Comparison of ENCODE assay signal across 10 mouse cellular contexts in the genomic region with DNA sequence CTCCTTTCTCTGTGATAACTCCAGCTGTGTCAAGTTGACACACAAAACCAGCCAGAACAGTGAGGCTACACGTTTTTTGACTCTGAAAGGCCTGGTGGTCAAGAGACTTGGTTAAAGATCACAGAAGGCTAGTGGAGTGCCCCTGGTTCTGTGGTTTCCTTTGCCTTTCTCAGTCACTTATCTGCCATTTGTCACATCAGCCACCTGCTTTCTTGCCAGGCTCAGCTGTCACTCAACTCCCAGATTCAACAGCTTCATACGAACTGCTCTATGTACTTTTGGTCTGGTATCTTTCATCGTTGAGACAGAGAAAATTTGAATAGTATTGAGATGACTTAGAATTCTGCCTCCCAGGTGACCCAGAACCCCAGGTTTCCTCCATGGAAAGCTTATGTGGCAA. TPM values are rescaled to one million over a fixed set of nuclear protein-coding genes. Genes with fewer than 3 reads are reported as not detected.
A peak's percentile ranks its signal among the peaks of the same experiment; 100 is the strongest.
DNase-seq lines count a peak whose midpoint lies in the region; ATAC-seq and TF ChIP-seq lines count a peak whose summit lies in the region.
"Had no signal": no experiment of that assay in that cellular context is flagged by ENCODE, and none has a peak within 500 bp of the region (broad histone marks: within the 10 kb centered on the region; RNA-seq: fewer than 3 reads in every experiment).

No protein-coding gene starts in this region.

- no peak for TF ChIP-seq CTCF in heart, adult 2 months (IDR thresholded peaks at IDR 0.05)
- no peak for TF ChIP-seq CTCF in hindbrain, postnatal 0 days (IDR thresholded peaks at IDR 0.05; ENCODE audit: low read depth)

- peak overlapping the region; percentile 58 for H3K27ac ChIP-seq in heart, adult 2 months
- no peak overlapping the region for H3K27ac ChIP-seq in heart, embryonic 10.5 days
- peak overlapping the region; percentile 63 for H3K27ac ChIP-seq in lung, embryonic 16.5 days (ENCODE audit: low read length)
- H3K27ac ChIP-seq in hindbrain, postnatal 0 days = peak overlapping the region; percentile 81
- peak overlapping the region; percentile 33; the same call in 1 of the 2 replicates for H3K27ac ChIP-seq in stomach, embryonic 16.5 days (ENCODE audit: low read length)
- H3K27ac ChIP-seq: liver, embryonic 13.5 days had no signal

- no peak for ATAC-seq in lung, embryonic 16.5 days (ENCODE audit: low read depth)
- no peak for ATAC-seq in hindbrain, postnatal 0 days
- ATAC-seq in stomach, embryonic 16.5 days (ENCODE audit: insufficient read depth, low FRiP score) = no peak

- no peak for TF ChIP-seq EP300 in heart, adult 2 months (IDR thresholded peaks at IDR 0.05; ENCODE audit: insufficient read depth, low read depth, low read length)

- peaks cover 16% of the 10 kb centered on the region for H3K4me1 ChIP-seq in heart, adult 2 months (ENCODE audit: control insufficient read depth, insufficient read depth, low read length)
- peaks cover 23% of the 10 kb centered on the region for H3K4me1 ChIP-seq in heart, embryonic 10.5 days
- peaks cover 5% of the 10 kb centered on the region; the same call in 1 of the 2 replicates for H3K4me1 ChIP-seq in lung, embryonic 16.5 days (replicated peaks; ENCODE audit: control insufficient read depth, insufficient read depth, low read length)
- peaks cover 12% of the 10 kb centered on the region; the same call in 1 of the 2 replicates for H3K4me1 ChIP-seq in hindbrain, postnatal 0 days (ENCODE audit: insufficient read depth, low read length)
- H3K4me1 ChIP-seq in stomach, embryonic 16.5 days (ENCODE audit: control insufficient read depth, insufficient read depth, low read length) = 0 out of 2 replicates have a peak, but pooled peaks cover 5% of the 10 kb centered on the region

- H3K4me3 ChIP-seq in heart, adult 2 months = no peak overlapping the region
- no peak overlapping the region for H3K4me3 ChIP-seq in heart, embryonic 10.5 days
- no peak overlapping the region for H3K4me3 ChIP-seq in lung, embryonic 16.5 days (ENCODE audit: low read length)
- H3K4me3 ChIP-seq in hindbrain, postnatal 0 days (ENCODE audit: low read length) = no peak overlapping the region
- H3K4me3 ChIP-seq in stomach, embryonic 16.5 days (replicated peaks; ENCODE audit: low read length) = no peak overlapping the region
- H3K4me3 ChIP-seq: erythroblast, embryonic 14.5 days; liver, embryonic 13.5 days had no signal

- no peaks in the 10 kb centered on the region for H3K27me3 ChIP-seq in heart, adult 2 months (ENCODE audit: control insufficient read depth, insufficient read depth, low read length)
- H3K27me3 ChIP-seq in heart, embryonic 10.5 days (ENCODE audit: insufficient read depth, poor library complexity, severe bottlenecking) = no peaks in the 10 kb centered on the region
- no peaks in the 10 kb centered on the region for H3K27me3 ChIP-seq in lung, embryonic 16.5 days (ENCODE audit: control insufficient read depth, insufficient read depth, low read depth, low read length)
- no peaks in the 10 kb centered on the region for H3K27me3 ChIP-seq in hindbrain, postnatal 0 days (ENCODE audit: insufficient read depth, low read length)
- H3K27me3 ChIP-seq in stomach, embryonic 16.5 days (ENCODE audit: control insufficient read depth, insufficient read depth, low read length) = no peaks in the 10 kb centered on the region
- H3K27me3 ChIP-seq: liver, embryonic 13.5 days had no signal

- DNase-seq in heart, adult 2 months = peak in 1 of 2 experiments; percentile 20
- DNase-seq in heart, embryonic 10.5 days (ENCODE audit: low spot score) = no peak
- no peak for DNase-seq in lung, postnatal 10 days
- no peak for DNase-seq in hindbrain, postnatal 0 days (ENCODE audit: low spot score)
- DNase-seq in yolk sac, embryonic 10.5 days (ENCODE audit: low spot score) = no peak
- no peak for DNase-seq in thymus, adult 18-20 months
- DNase-seq: liver, embryonic 13.5 days had no signal

- peak overlapping the region; percentile 43 for H3K9ac ChIP-seq in heart, adult 2 months (ENCODE audit: low read depth, low read length)
- H3K9ac ChIP-seq in lung, embryonic 16.5 days (ENCODE audit: low read length) = no peak overlapping the region
- no peak overlapping the region for H3K9ac ChIP-seq in hindbrain, postnatal 0 days (replicated peaks; ENCODE audit: low read length)
- no peak overlapping the region for H3K9ac ChIP-seq in stomach, embryonic 16.5 days (ENCODE audit: low read length)
- H3K9ac ChIP-seq: liver, embryonic 13.5 days had no signal

- no peak overlapping the region for H3K4me2 ChIP-seq in lung, embryonic 16.5 days (ENCODE audit: low read depth, low read length)
- H3K4me2 ChIP-seq in hindbrain, postnatal 0 days (ENCODE audit: low read depth, low read length) = 0 out of 2 replicates have a peak overlapping the region, but pooled peaks have one; percentile 3
- H3K4me2 ChIP-seq in stomach, embryonic 16.5 days (ENCODE audit: low read depth, low read length) = no peak overlapping the region
- H3K4me2 ChIP-seq: liver, embryonic 13.5 days had no signal

- WGBS in heart, adult 2 months = 16% methylated on average over 3 of the region's 3 CpGs
- WGBS in heart, embryonic 10.5 days = 36% methylated on average over 3 of the region's 3 CpGs
- 32% methylated on average over 3 of the region's 3 CpGs for WGBS in lung, embryonic 16.5 days
- 28% methylated on average over 3 of the region's 3 CpGs for WGBS in hindbrain, postnatal 0 days
- WGBS in stomach, embryonic 16.5 days = 39% methylated on average over 3 of the region's 3 CpGs

- H3K9me3 ChIP-seq in heart, embryonic 10.5 days = no peaks in the 10 kb centered on the region
- H3K9me3 ChIP-seq in lung, embryonic 16.5 days (ENCODE audit: control insufficient read depth, low read length) = no peaks in the 10 kb centered on the region
- H3K9me3 ChIP-seq in hindbrain, postnatal 0 days (ENCODE audit: low read length) = no peaks in the 10 kb centered on the region
- no peaks in the 10 kb centered on the region for H3K9me3 ChIP-seq in stomach, embryonic 16.5 days (replicated peaks; ENCODE audit: control insufficient read depth, low read length)
- H3K9me3 ChIP-seq: liver, embryonic 13.5 days had no signal

- intact Hi-C loops in heart, adult 2 months (cut with DNase I) = no loop called here

- peaks cover 2% of the 10 kb centered on the region; the same call in 1 of the 2 replicates for H3K36me3 ChIP-seq in heart, adult 2 months (ENCODE audit: control insufficient read depth, insufficient read depth, low read length)
- H3K36me3 ChIP-seq in heart, embryonic 10.5 days = no peaks in the 10 kb centered on the region
- H3K36me3 ChIP-seq in lung, embryonic 16.5 days (ENCODE audit: control insufficient read depth, insufficient read depth, low read length) = peaks cover 6% of the 10 kb centered on the region
- no peaks in the 10 kb centered on the region for H3K36me3 ChIP-seq in hindbrain, postnatal 0 days (ENCODE audit: insufficient read depth, low read length)
- H3K36me3 ChIP-seq in stomach, embryonic 16.5 days (ENCODE audit: control insufficient read depth, insufficient read depth, low read length) = no peaks in the 10 kb centered on the region
- H3K36me3 ChIP-seq: liver, embryonic 13.5 days had no signal

- H3K79me2 ChIP-seq in heart, adult 2 months (replicated peaks; ENCODE audit: control insufficient read depth, insufficient read depth, low read length) = no peaks in the 10 kb centered on the region

- TF ChIP-seq POLR2A in heart, adult 2 months (IDR thresholded peaks at IDR 0.05; ENCODE audit: insufficient read depth, low read depth, low read length) = no peak

RNA-seq across cellular contexts. Expression of a gene that starts 21.9 kb away (rescaled TPM):
- total RNA-seq in heart, adult 2 months (2021) = 1 to 10 TPM; 5.0 to 5.9 TPM
- polyA plus RNA-seq in heart, adult 2 months (2012; rRNA removed) = 5.1 and 9.3 TPM in 2 replicates
- 0.51 and 1.4 TPM in 2 replicates for polyA plus RNA-seq in heart, embryonic 10.5 days (2016; fragmentation: Nextera tagmentation; extraction: Ambion mirVana)
- 38.3 and 40.1 TPM in 2 replicates for polyA plus RNA-seq in lung, embryonic 16.5 days (2015; fragmentation: Nextera tagmentation; extraction: Ambion mirVana)
- 0.26 and 0.75 TPM in 2 replicates for total RNA-seq in hindbrain, postnatal 0 days (2014; rRNA removed)
- 0.30 and 0.44 TPM in 2 replicates for polyA plus RNA-seq in hindbrain, postnatal 0 days (2015; fragmentation: Nextera tagmentation; extraction: Ambion mirVana)
- polyA plus RNA-seq in stomach, embryonic 16.5 days (2015; fragmentation: Nextera tagmentation; extraction: Ambion mirVana) = 17.8 and 18.6 TPM in 2 replicates
- polyA plus RNA-seq: erythroblast, embryonic 14.5 days had no signal

RNA-seq across cellular contexts. Expression of a gene that starts 52.3 kb away (rescaled TPM):
- 10 to 100 TPM; 23.5 to 23.9 TPM for total RNA-seq in heart, adult 2 months (2021)
- 33.0 and 52.8 TPM in 2 replicates for polyA plus RNA-seq in heart, adult 2 months (2012; rRNA removed)
- 40.4 and 58.1 TPM in 2 replicates for polyA plus RNA-seq in heart, embryonic 10.5 days (2016; fragmentation: Nextera tagmentation; extraction: Ambion mirVana)
- polyA plus RNA-seq in lung, embryonic 16.5 days (2015; fragmentation: Nextera tagmentation; extraction: Ambion mirVana) = 16.8 and 17.5 TPM in 2 replicates
- 92.1 and 96.0 TPM in 2 replicates for total RNA-seq in hindbrain, postnatal 0 days (2014; rRNA removed)
- polyA plus RNA-seq in hindbrain, postnatal 0 days (2015; fragmentation: Nextera tagmentation; extraction: Ambion mirVana) = 98.6 and 104 TPM in 2 replicates
- polyA plus RNA-seq in stomach, embryonic 16.5 days (2015; fragmentation: Nextera tagmentation; extraction: Ambion mirVana) = 21.7 and 22.0 TPM in 2 replicates
- polyA plus RNA-seq: erythroblast, embryonic 14.5 days had no signal
